Mouse (Mus musculus) G1E (cell line): ENCODE results near the gene Klk1b4.

Experiments used
- CTCF ChIP-seq: IDR thresholded peaks from 2 replicates; pipeline ENCODE4 v1.5.1; 2012; ENCODE audit warnings: low read depth, low read length, inconsistent platforms, mixed read lengths
- GATA1 ChIP-seq: IDR thresholded peaks from 2 replicates; pipeline ENCODE4 v1.6.1; 2012; ENCODE audit warnings: borderline replicate concordance, low read length, inconsistent platforms, mixed read lengths
- POLR2AphosphoS5 ChIP-seq: IDR thresholded peaks from 2 replicates; pipeline ENCODE4 v1.6.1; 2012; ENCODE audit warnings: low read depth, low read length, inconsistent platforms; ENCODE audit not compliant: insufficient replicate concordance

DNA sequence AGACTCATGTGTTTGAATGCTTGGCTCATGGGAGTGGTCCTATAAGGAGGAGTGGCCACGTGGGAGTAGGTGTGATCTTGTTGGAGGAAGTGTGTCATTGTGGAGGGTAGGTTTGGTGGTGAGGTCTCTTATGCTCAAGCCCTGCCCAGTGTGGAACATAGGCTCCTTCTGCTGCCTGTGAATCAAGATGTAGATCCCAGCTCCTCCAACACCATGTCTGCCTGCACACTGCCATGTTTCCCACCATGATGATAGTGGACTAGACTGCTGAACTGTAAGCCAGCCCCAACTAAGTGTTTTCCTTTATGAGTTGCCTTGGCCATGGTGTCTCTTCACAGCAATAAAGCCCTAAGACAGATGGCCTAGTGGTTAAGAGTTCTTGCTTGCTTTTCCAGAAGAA lies 36.8 kb downstream of the Klk1b4 start:
- no peak for TF ChIP-seq CTCF
- no peak for TF ChIP-seq POLR2AphosphoS5
- no peak for TF ChIP-seq GATA1
